Mouse (Mus musculus) olfactory bulb, adult 2 months (tissue): ENCODE measurements around the gene Coq5.

Source experiments
- CTCF ChIP-seq: fragments of 200-500 bp; IDR thresholded peaks from 2 replicates; pipeline ENCODE4 v1.5.1; 2012; ENCODE audit warnings: low read depth, mild to moderate bottlenecking, low read length, moderate library complexity; ENCODE audit not compliant: insufficient read depth
- POLR2A ChIP-seq: fragments of 200-500 bp; IDR thresholded peaks from 2 replicates; pipeline ENCODE4 v1.6.1; 2012; ENCODE audit warnings: mild to moderate bottlenecking, low read depth, low read length, moderate library complexity; ENCODE audit not compliant: insufficient read depth

DNA sequence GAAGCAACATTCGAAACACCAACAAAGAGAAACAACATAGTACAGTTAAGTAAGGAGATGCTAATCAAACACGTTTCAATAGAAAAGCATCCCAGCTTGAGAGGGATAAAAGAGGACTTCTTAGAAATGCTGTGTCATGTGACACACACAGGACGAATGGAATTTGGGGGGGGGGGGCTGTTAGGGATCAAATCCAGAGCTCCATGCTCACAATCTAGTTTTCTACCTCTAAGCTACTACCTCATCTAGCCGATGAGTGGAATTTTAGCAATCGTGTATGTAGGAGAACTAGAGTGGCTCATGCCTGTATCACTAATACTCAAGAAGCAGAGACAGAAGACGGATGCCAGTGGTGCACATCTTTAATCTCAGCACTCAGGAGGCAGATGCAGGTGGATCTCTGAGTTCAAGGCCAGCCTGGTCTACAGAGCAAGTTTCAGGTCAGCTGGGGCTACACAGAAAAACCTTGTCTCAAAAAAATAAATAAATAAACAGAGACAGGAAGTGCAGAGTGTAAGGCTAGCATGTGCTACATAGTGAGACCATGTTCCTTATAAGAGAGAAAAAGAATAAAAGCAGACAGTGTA lies 5.8 kb upstream of the Coq5 start:
- no peak for TF ChIP-seq POLR2A
- TF ChIP-seq CTCF: no peak
